Mouse (Mus musculus): ENCODE data around the gene Ifitm10.
"Not testable (repeated sequence)": the region's sequence is repeated elsewhere in the genome, so short reads cannot be mapped to it uniquely, and the experiment has no call there.

- TF ChIP-seq CTCF, EP300 (IDR thresholded peaks at IDR 0.05; ENCODE audit: low read depth): not testable (repeated sequence)
Measured at GRCm38 (mm10) chr7:142285910-142286612, 87.5 kb downstream of the Ifitm10 start.

All from heart, postnatal 0 days (tissue).